Mouse (Mus musculus): ENCODE results near the gene Afap1l2.

DNA sequence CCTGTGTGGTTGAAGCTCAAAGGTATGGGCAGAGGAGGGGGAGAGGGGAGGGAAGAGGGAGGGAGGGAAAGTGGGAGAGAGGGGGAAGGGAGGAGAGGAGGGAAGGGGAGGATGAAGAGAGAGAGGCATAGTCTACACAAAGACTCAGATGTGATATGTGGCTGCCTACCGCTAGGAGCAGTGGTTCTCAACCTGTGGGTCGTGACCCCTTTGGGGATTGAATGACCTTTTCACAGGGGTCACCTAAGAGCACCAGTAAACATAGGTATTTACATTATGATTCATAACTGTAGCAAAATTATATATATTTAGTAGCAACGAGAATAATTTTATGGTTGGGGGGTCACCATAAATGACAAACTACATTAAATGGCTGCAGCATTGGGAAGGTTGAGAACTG, 74.2 kb downstream of the Afap1l2 start:
- TF ChIP-seq POLR2A (IDR thresholded peaks at IDR 0.05; ENCODE audit: extremely low read depth, insufficient read depth, low read length) (no peak), CTCF (IDR thresholded peaks at IDR 0.05; ENCODE audit: extremely low read depth, insufficient read depth, low read length) (no peak)
